Mouse (Mus musculus): ENCODE data around the gene Obscn.

The Obscn gene

DNA sequence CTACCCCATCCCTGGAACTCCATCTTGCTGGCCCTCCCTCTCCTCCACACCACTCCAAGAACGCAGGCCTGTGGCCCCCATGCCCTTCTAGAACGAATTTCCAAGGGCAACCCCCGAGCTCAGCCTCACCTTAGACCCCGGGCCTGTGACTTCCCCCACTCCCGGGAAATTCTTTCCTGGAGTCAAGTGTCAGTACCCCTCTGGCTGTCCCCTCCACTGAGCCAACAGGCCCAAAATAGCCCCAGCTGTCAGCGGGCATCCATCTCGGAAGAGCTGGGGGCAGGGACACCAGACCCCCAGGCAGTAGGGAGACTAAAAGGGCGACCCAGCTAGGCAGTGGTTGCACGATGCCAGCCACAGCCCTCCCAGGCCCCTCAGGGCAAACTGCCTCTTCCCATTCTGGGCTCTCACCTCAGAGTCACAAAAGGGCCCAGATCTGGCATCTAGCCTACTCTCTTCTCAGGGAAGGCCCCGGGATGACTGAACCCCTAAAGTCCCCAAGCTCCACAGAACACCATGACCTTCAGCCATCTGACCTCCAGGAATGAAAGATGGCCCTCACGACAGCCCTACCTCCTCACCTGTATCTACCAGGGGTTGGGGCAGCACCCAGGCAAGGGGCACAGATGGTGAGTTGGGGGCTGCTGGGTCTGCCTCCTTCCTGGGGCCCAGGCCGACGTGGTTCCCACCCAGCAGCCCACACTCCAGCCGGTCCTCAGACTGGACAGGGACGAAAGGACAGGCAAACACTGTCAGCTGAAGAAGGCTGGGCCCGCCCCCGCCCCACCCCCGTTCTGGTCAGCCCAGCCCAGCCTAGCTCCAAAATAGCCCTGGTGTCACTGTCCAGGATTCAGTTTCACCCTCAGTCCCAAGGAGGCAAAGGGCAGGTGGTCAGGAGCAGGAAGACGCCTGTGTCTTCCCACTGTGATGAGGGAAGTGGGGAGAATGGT is 2.6 kb upstream of the Obscn start:
- DNase-seq, result no peak

- no peak for DNase-seq
These were observed 948 bp upstream of the Obscn start for GRCm38 (mm10) chr11:59136994-59137706.

GRCm38 (mm10) chr11:59135051-59135820 is 966 bp downstream of the Obscn start:
- DNase-seq, result no peak

DNA sequence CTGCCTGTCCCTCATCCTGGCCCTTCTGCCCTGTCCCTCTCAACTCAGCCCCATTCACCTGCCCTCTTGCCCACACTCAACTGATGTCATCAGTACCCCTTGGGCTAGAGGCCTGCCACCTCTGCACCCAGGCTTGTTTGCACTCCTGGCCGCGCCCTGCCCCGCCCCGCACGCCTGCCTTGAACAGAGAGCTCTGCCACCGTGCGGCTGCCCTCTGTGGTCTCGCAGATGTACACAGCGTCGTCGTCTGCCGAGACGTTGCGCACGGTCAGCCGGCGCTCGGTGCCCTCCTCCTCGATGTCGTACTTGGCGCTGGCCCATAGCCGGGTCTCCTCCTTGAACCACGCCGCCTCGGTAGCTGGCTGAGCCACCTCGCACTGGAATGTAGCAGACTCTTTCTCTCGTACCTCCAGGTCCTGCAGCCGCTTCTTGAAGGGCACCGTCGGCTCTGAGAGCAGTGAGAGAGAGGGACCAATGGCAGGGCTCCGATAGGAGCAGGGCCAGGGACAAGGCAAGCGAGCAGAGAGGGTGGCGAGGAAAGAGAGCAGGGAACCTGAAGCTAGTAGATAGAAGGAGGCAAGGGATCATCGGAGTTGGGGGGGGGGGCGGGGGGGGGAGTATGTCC is 1.7 kb downstream of the Obscn start:
- no peak for DNase-seq

- no peak for DNase-seq
These were observed 4.1 kb downstream of the Obscn start for GRCm38 (mm10) chr11:59132065-59132464.

GRCm38 (mm10) chr11:59131348-59131919 is 4.8 kb downstream of the Obscn start:
- no peak for DNase-seq

GRCm38 (mm10) chr11:59130782-59131181 is 5.4 kb downstream of the Obscn start:
- DNase-seq, result no peak

DNA sequence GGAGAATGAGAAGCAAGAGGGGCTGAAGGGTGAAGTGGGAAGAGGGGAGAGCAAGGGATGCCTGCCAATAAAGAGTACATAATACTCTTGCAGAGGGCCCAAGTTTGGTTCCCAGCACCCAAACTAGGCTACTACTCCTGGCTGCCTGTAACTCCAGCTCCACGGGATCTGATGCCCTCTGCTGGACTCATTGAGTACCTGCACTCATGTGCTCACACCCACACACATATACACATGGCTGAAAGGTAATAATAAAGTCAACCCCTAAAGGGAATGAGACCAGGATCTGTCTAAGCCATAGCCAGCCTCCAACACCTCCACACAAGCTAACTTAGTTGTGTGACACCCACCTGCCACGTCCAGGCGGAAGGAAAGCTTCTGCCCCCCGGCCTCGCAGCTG is 30.3 kb downstream of the Obscn start:
- no peak for DNase-seq

- DNase-seq, result no peak
These were observed 33.9 kb downstream of the Obscn start for GRCm38 (mm10) chr11:59102324-59102723.

GRCm38 (mm10) chr11:59098339-59098738 is 37.9 kb downstream of the Obscn start:
- DNase-seq, result peak; percentile 52

- DNase-seq, result no peak
These were observed 38.4 kb downstream of the Obscn start for GRCm38 (mm10) chr11:59097770-59098169.

DNA sequence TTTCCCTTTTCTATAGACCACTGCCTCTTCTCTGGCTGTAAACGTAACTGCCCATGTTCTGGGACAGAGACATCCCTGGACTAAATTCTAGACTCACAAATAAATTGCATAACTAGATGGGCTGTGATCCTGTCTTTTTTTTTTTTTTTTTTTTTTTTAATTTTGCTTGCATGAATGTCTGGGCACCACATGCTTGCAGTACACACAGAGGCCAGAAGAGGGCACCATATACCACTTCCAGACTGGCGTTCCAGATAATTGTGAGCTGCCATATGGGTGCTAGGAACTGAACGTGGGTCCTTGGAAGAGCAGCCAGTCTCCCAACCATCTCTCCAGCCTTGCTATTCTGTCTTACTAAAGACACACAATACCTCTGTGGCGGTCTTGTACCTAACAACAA is 42.0 kb downstream of the Obscn start:
- DNase-seq, result no peak

GRCm38 (mm10) chr11:59087581-59087980 is 48.6 kb downstream of the Obscn start:
- DNase-seq, result no peak

- DNase-seq, result no peak
These were observed 51.0 kb downstream of the Obscn start for GRCm38 (mm10) chr11:59085200-59085599.

- no peak for DNase-seq
These were observed 53.1 kb downstream of the Obscn start for GRCm38 (mm10) chr11:59083125-59083524.

GRCm38 (mm10) chr11:59078311-59078710 is 57.9 kb downstream of the Obscn start:
- peak; percentile 18 for DNase-seq

GRCm38 (mm10) chr11:59070321-59070720 is 65.9 kb downstream of the Obscn start:
- no peak for DNase-seq

DNA sequence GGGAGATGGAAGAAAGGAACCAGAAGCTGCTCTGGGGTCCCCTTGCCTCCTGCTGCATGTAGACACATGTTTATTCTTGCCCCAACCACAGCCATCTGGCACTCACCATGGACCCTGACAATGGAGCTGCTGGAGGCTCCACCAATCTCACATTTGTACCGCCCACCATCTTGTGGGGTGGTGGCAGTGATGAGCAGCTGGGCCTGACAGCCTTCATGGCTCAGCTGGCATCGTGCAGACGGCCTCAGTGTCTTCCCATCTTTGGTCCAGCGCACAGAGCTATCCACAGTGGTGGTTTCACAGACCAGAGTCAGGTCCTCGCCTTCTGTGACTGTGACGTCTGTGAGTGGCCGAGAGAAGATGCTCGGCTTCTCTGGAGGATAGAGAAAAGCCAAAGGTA is 67.3 kb downstream of the Obscn start:
- DNase-seq, result no peak

DNA sequence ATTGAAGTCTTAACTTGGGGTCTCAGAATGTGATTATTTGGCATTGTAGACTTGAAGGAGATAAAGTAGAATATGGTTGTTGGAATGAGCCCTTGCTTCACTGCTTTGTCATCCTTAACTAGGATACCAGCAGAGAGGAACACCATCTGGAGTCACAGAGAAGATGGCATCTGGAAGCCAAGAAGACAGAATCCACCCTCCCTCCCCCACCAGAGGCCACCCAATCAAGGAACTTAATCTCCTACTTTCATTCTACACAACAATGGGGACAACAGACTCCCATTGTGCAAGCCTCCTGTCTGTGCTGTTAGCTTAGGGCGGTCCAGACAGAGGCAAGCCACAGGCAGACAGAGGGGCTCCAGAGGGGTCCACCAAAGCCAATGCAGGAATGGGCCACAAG is 67.8 kb downstream of the Obscn start:
- DNase-seq, result no peak

DNA sequence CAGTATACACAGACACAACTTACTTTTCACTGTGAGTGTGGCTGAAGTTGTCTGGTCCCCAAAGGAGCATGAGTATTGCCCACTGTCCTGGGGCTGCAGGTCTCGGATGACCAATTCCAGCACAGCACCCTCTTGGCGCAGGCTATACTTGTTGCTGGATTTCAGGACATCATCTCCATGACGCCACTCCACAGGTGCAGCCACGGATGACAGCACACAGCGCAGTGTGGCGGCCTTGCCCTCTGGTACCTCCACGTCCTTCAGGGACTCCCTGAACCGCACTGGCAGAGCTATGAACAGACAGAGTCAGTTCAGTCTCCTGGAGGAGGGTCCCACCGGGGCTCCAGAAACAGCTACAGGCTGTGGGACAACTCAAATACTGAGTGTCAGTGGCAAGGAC is 68.3 kb downstream of the Obscn start:
- DNase-seq, result no peak

GRCm38 (mm10) chr11:59058025-59058424 is 78.2 kb downstream of the Obscn start:
- no peak for DNase-seq

DNA sequence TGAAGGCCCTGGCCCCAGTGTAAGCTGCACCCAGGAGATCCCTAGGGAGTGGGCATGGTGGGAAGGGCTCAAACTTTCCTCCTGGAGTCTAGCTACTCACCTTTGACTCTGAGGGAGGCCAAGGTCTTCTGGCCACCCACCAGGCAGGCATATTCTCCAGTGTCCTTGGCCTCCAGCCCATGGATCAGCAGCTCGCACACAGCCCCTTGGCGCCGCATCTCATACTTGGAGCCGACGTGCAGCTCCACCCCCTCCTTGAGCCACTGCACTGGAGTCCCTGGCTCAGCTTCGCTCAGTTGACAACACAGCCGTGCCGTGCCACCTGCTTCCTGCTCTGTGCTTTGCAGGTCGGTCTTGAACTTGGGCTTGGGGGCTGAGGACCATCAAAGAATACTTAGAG is 85.2 kb downstream of the Obscn start:
- DNase-seq, result no peak

Data from kidney, adult 18-20 months (tissue).